Mouse (Mus musculus) midbrain, embryonic 13.5 days (tissue): ENCODE measurements around the gene Hist1h2ag. TPM values are rescaled to one million over a fixed set of nuclear protein-coding genes. Genes with fewer than 3 reads are reported as not detected.

Experiments
- microRNA-seq: library from miRNA; unstranded; fragments of <30 nt; microRNA quantifications from one replicate; pipeline ENCODE4, GENCODE M21; 2016
- polyA plus RNA-seq: library from polyadenylated mRNA; unstranded; fragments of >200 nt; fragmentation: Nextera tagmentation; extraction: Ambion mirVana; gene quantifications from 2 replicates; pipeline ENCODE4 v1.2.1, GENCODE M21; 2015

Gene Hist1h2ag
- polyA plus RNA-seq, 1 experiment from 2014 or later: 21.2 TPM

Small RNAs within 50 kb of the gene (microRNA-seq; reads per million reads assigned to microRNA genes)
- gene Gm26300 (not detected), gene Gm44390 (not detected), gene Gm44486 (not detected)

Other genes with a start within 250 kb of the Hist1h2ag start
- gene Hist1h2bq, start 232.7 kb downstream of the Hist1h2ag start, polyA plus RNA-seq: 11.1 and 13.1 TPM in 2 replicates
- not detected in 2 replicates for gene Hist1h2ao, start 232.5 kb downstream of the Hist1h2ag start, polyA plus RNA-seq
- gene Hist1h4m, start 231.2 kb downstream of the Hist1h2ag start, polyA plus RNA-seq: not detected in 2 replicates
- gene Hist1h4n, start 210.7 kb downstream of the Hist1h2ag start, polyA plus RNA-seq: 11.0 and 11.2 TPM in 2 replicates
- gene Hist1h2ap, start 209.4 kb downstream of the Hist1h2ag start, polyA plus RNA-seq: 1,729 and 1,932 TPM in 2 replicates
- gene Hist1h2br, start 209.2 kb downstream of the Hist1h2ag start, polyA plus RNA-seq: 11.3 and 12.2 TPM in 2 replicates
- gene Zfp184, start 97.8 kb downstream of the Hist1h2ag start, polyA plus RNA-seq: 20.5 and 22.3 TPM in 2 replicates
- gene Pom121l2, start 61.8 kb downstream of the Hist1h2ag start, polyA plus RNA-seq: not detected in 2 replicates
- not detected in 2 replicates for gene Prss16, start 33.2 kb downstream of the Hist1h2ag start, polyA plus RNA-seq
- gene Hist1h2ah, start 7.4 kb downstream of the Hist1h2ag start, polyA plus RNA-seq: 6.2 TPM in 1 of 2 replicates, not detected in the other
- 4.0 and 5.5 TPM in 2 replicates for gene Hist1h2bk, start 7.1 kb downstream of the Hist1h2ag start, polyA plus RNA-seq
- 18.1 and 20.1 TPM in 2 replicates for gene Hist1h4i, start 1.6 kb downstream of the Hist1h2ag start, polyA plus RNA-seq
- 7.6 and 8.3 TPM in 2 replicates for gene Hist1h2bj, start 270 bp upstream of the Hist1h2ag start, polyA plus RNA-seq
- gene Vmn1r188, start 41.5 kb upstream of the Hist1h2ag start, polyA plus RNA-seq: not detected in 2 replicates
- not detected in 2 replicates for gene Vmn1r189, start 62.9 kb upstream of the Hist1h2ag start, polyA plus RNA-seq
- not detected in 2 replicates for gene Vmn1r191, start 141.0 kb upstream of the Hist1h2ag start, polyA plus RNA-seq
- not detected in 2 replicates for gene Vmn1r192, start 148.2 kb upstream of the Hist1h2ag start, polyA plus RNA-seq
- not detected in 2 replicates for gene Vmn1r193, start 180.2 kb upstream of the Hist1h2ag start, polyA plus RNA-seq
- not detected in 2 replicates for gene Vmn1r194, start 201.3 kb upstream of the Hist1h2ag start, polyA plus RNA-seq
- not detected in 2 replicates for gene Vmn1r195, start 227.6 kb upstream of the Hist1h2ag start, polyA plus RNA-seq
- not detected in 2 replicates for gene Vmn1r196, start 247.0 kb upstream of the Hist1h2ag start, polyA plus RNA-seq